In the genomic region with DNA sequence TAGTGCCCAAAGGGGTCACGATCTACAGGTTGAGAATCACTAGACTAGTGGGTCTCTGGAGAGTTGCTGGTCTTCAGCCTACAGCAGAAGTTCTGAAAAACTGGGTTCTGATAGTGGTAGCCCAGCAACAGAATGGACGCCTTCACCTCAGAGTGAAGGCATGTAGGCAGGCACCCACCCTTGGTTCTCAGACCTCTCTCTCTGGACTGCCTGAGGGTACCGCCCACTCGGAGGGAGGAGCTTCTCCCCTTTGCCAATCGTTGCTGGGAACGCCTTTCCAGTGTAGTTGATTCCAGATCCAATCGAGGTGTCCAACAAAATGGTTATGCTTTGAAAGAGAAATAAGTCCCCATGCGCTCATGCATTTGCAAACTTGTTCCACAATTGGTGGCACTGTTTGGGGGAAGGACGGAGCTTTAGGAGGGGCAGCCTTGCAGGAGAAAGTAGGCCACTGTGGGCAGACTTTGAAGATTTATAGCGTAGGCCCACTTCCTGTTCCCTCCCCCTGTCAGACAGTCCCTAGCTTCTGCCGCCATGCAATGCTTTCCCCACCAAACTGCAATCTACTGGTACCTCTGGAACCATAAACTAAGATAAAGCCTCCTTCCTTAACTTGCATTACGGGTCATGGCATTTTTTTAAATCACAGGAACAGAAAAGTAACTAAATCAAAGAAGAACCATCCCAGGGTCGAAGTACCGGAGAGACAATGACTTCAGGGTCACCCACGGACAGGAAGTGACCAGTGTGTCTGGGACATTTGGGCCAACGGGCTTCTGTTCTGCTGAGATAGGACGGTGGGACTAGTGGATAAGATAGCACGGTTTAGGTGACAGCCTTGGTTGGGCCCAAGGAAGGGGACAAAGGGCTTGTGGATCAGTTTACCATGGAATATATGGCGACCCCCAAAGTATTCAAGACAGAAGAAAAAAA, we compare ENCODE assay signal across 19 mouse cellular contexts.
A peak's percentile ranks its signal among the peaks of the same experiment; 100 is the strongest.
DNase-seq lines count a peak whose midpoint lies in the region; ATAC-seq and TF ChIP-seq lines count a peak whose summit lies in the region.
"Had no signal": no experiment of that assay in that cellular context is flagged by ENCODE, and none has a peak within 500 bp of the region (broad histone marks: within the 10 kb centered on the region; RNA-seq: fewer than 3 reads in every experiment).

No protein-coding gene starts in this region.

- H3K4me3 ChIP-seq in liver, embryonic 12.5 days, result no peak overlapping the region
- H3K4me3 ChIP-seq in lung, adult 2 months (replicated peaks; ENCODE audit: extremely low read depth, low read depth, low read length), result no peak overlapping the region
- H3K4me3 ChIP-seq in forebrain, postnatal 0 days (ENCODE audit: low read depth, low read length), result no peak overlapping the region
- H3K4me3 ChIP-seq in hindbrain, embryonic 12.5 days, result no peak overlapping the region
- H3K4me3 ChIP-seq: embryonic facial prominence, embryonic 10.5 days; erythroblast, embryonic 14.5 days; forebrain, embryonic 15.5 days; intestine, embryonic 15.5 days; midbrain, embryonic 13.5 days had no signal

- H3K27ac ChIP-seq in liver, embryonic 12.5 days, result no peak overlapping the region
- H3K27ac ChIP-seq in forebrain, postnatal 0 days (ENCODE audit: low read depth, low read length), result no peak overlapping the region
- H3K27ac ChIP-seq in hindbrain, embryonic 12.5 days, result no peak overlapping the region
- H3K27ac ChIP-seq: embryonic facial prominence, embryonic 10.5 days; forebrain, embryonic 15.5 days; intestine, embryonic 15.5 days; midbrain, embryonic 13.5 days had no signal

- peaks cover 10% of the 10 kb centered on the region; the same call in 1 of the 2 replicates for H3K27me3 ChIP-seq in liver, embryonic 12.5 days (replicated peaks)
- H3K27me3 ChIP-seq in forebrain, postnatal 0 days (ENCODE audit: insufficient read depth, low read length), result no peaks in the 10 kb centered on the region
- H3K27me3 ChIP-seq in hindbrain, embryonic 12.5 days, result no peaks in the 10 kb centered on the region
- H3K27me3 ChIP-seq: forebrain, embryonic 15.5 days; intestine, embryonic 15.5 days; midbrain, embryonic 13.5 days; Patski had no signal

- no peak for TF ChIP-seq POLR2A in lung, adult 2 months (IDR thresholded peaks at IDR 0.05; ENCODE audit: borderline replicate concordance, extremely low read depth, low read depth, low read length)

- DNase-seq in thymus, postnatal 0 days (ENCODE audit: low spot score), result peak; percentile 60
- no peak for DNase-seq in thymus, adult 18-20 months
- DNase-seq in lung, adult 2 months, result no peak
- DNase-seq in forebrain, postnatal 0 days, result no peak
- DNase-seq: B cell, adult 2 months; cerebellum, postnatal 25 days; heart, adult 11 months; heart, postnatal 4 days; kidney, postnatal 4 days; right cerebral cortex, adult 18-20 months had no signal

- ATAC-seq in common myeloid progenitor, adult 5-6 weeks (replicated peaks; ENCODE audit: low read depth, poor library complexity, severe bottlenecking), result peak; percentile 81
- ATAC-seq in liver, embryonic 12.5 days, result 0 out of 2 replicates have a peak, but pooled peaks have one; percentile 38
- ATAC-seq in forebrain, postnatal 0 days, result no peak
- ATAC-seq in hindbrain, embryonic 12.5 days (ENCODE audit: low FRiP score), result no peak
- ATAC-seq: forebrain, embryonic 15.5 days; intestine, embryonic 15.5 days; midbrain, embryonic 13.5 days; Patski had no signal

- TF ChIP-seq CTCF in lung, adult 2 months (IDR thresholded peaks at IDR 0.05; ENCODE audit: insufficient read depth, low read length), result no peak
- no peak for TF ChIP-seq CTCF in forebrain, postnatal 0 days (IDR thresholded peaks at IDR 0.05; ENCODE audit: low read depth)

- H3K4me1 ChIP-seq in liver, embryonic 12.5 days, result peaks cover 47% of the 10 kb centered on the region
- H3K4me1 ChIP-seq in lung, adult 2 months (ENCODE audit: control insufficient read depth, insufficient read depth, low read length), result peaks cover 16% of the 10 kb centered on the region
- H3K4me1 ChIP-seq in forebrain, postnatal 0 days (ENCODE audit: insufficient read depth), result no peaks in the 10 kb centered on the region
- H3K4me1 ChIP-seq in hindbrain, embryonic 12.5 days, result no peaks in the 10 kb centered on the region
- H3K4me1 ChIP-seq: forebrain, embryonic 15.5 days; midbrain, embryonic 13.5 days had no signal

- no peaks in the 10 kb centered on the region for H3K36me3 ChIP-seq in liver, embryonic 12.5 days
- no peaks in the 10 kb centered on the region for H3K36me3 ChIP-seq in forebrain, postnatal 0 days (ENCODE audit: insufficient read depth)
- no peaks in the 10 kb centered on the region for H3K36me3 ChIP-seq in hindbrain, embryonic 12.5 days
- H3K36me3 ChIP-seq: embryonic facial prominence, embryonic 10.5 days; forebrain, embryonic 15.5 days; intestine, embryonic 15.5 days; midbrain, embryonic 13.5 days had no signal

- no peaks in the 10 kb centered on the region for H3K9me3 ChIP-seq in liver, embryonic 12.5 days (replicated peaks)
- no peaks in the 10 kb centered on the region for H3K9me3 ChIP-seq in forebrain, postnatal 0 days (ENCODE audit: low read length)
- H3K9me3 ChIP-seq in hindbrain, embryonic 12.5 days (replicated peaks), result no peaks in the 10 kb centered on the region
- H3K9me3 ChIP-seq: embryonic facial prominence, embryonic 10.5 days; forebrain, embryonic 15.5 days; intestine, embryonic 15.5 days; midbrain, embryonic 13.5 days had no signal

- WGBS in liver, embryonic 12.5 days (ENCODE audit: insufficient replicate concordance), result 30% methylated on average over 19 of the region's 19 CpGs
- 75% methylated on average over 19 of the region's 19 CpGs for WGBS in lung, adult 2 months
- 90% methylated on average over 19 of the region's 19 CpGs for WGBS in forebrain, postnatal 0 days
- 87% methylated on average over 19 of the region's 19 CpGs for WGBS in hindbrain, embryonic 12.5 days

- no peak overlapping the region for H3K9ac ChIP-seq in liver, embryonic 12.5 days
- H3K9ac ChIP-seq in forebrain, postnatal 0 days, result no peak overlapping the region
- H3K9ac ChIP-seq in hindbrain, embryonic 12.5 days, result no peak overlapping the region
- H3K9ac ChIP-seq: forebrain, embryonic 15.5 days; intestine, embryonic 15.5 days; midbrain, embryonic 13.5 days had no signal

- H3K4me2 ChIP-seq in liver, embryonic 12.5 days, result peak overlapping the region; percentile 40
- H3K4me2 ChIP-seq in forebrain, postnatal 0 days (ENCODE audit: low read depth), result no peak overlapping the region
- no peak overlapping the region for H3K4me2 ChIP-seq in hindbrain, embryonic 12.5 days (replicated peaks)
- H3K4me2 ChIP-seq: forebrain, embryonic 15.5 days; intestine, embryonic 15.5 days; midbrain, embryonic 13.5 days had no signal

Comparison
In these comparisons a context has a peak if more than half of its experiments do, and no peak if none do; other contexts are left out.
1. ATAC-seq: peak in common myeloid progenitor, adult 5-6 weeks (single experiment) and liver, embryonic 12.5 days (single experiment); none in forebrain, postnatal 0 days (single experiment) and hindbrain, embryonic 12.5 days (single experiment).